Mouse (Mus musculus): Measurements from ENCODE around the gene Lrrn1. TPM values are rescaled to one million over a fixed set of nuclear protein-coding genes. Genes with fewer than 3 reads are reported as not detected.

The Lrrn1 gene
- polyA plus RNA-seq, 1 experiment from 2014 or later: 59.0 TPM

DNA sequence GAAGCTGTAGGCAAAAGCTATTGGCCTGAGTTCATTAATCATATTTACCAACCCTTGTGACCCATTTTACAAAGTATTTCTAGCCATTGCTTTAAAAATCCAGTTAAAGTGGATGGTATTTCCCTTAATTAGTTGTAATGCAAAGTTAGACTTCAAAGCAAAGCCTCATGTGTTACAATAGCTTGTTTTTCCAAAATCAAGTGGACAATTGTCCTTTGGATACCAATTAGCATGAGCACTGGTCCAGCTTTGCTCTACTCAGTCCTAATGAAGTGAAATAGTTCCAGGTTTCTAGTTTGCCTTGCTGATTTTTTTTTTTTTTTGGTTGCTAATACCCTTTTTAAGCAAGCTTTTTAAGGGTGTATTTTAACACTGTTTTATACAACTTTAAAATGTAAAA lies 75.6 kb downstream of the Lrrn1 start:
- Histone ChIP-seq H3K9me3 (replicated peaks; ENCODE audit: control insufficient read depth, low read length) (no peaks in the 10 kb centered on the region), H3K9ac (replicated peaks; ENCODE audit: low read length) (no peak overlapping the region), H3K4me2 (ENCODE audit: low read depth, low read length) (no peak overlapping the region), H3K27me3 (ENCODE audit: control insufficient read depth, insufficient read depth, low read length) (no peaks in the 10 kb centered on the region), H3K27ac (replicated peaks; ENCODE audit: low read depth, low read length) (no peak overlapping the region), H3K4me1 (ENCODE audit: control insufficient read depth, insufficient read depth, low read length) (no peaks in the 10 kb centered on the region), H3K4me3 (ENCODE audit: low read depth, low read length) (no peak overlapping the region), H3K36me3 (replicated peaks; ENCODE audit: control insufficient read depth, insufficient read depth, low read depth, low read length) (no peaks in the 10 kb centered on the region)
- ATAC-seq (replicated peaks; ENCODE audit: insufficient number of reproducible peaks, low FRiP score, low TSS enrichment, low read depth) (no peak), DNase-seq (ENCODE audit: low spot score) (no peak)

DNA sequence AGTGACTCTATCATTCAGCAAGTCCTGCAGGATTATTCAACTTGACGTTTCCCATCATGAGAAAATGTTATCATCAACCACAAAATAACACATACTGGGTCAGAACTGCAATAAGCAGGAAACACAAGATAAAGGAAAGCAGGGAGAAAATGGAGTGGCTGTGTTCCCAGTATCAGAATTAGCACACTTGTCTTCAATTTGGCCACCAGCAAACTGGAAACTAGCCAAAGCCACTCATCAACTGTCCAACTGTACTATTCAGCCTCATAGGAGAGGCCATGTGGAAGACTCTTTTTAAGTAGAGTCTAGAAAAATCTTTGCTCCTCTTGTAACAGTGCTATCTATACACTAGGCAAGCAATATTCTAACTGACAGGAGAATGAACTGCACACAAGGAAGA lies 84.7 kb downstream of the Lrrn1 start:
- no peak overlapping the region for H3K4me3 ChIP-seq (ENCODE audit: low read depth, low read length)
- H3K36me3 ChIP-seq (replicated peaks; ENCODE audit: control insufficient read depth, insufficient read depth, low read depth, low read length): no peaks in the 10 kb centered on the region
- no peaks in the 10 kb centered on the region for H3K4me1 ChIP-seq (ENCODE audit: control insufficient read depth, insufficient read depth, low read length)
- 96% methylated on average over 1 of the region's 1 CpGs for WGBS
- no peaks in the 10 kb centered on the region for H3K27me3 ChIP-seq (ENCODE audit: control insufficient read depth, insufficient read depth, low read length)
- ATAC-seq (replicated peaks; ENCODE audit: insufficient number of reproducible peaks, low FRiP score, low TSS enrichment, low read depth) (no peak), DNase-seq (ENCODE audit: low spot score) (no peak)
- no peak overlapping the region for H3K4me2 ChIP-seq (ENCODE audit: low read depth, low read length)
- no peaks in the 10 kb centered on the region for H3K9me3 ChIP-seq (replicated peaks; ENCODE audit: control insufficient read depth, low read length)
- H3K9ac ChIP-seq (replicated peaks; ENCODE audit: low read length): no peak overlapping the region
- no peak overlapping the region for H3K27ac ChIP-seq (replicated peaks; ENCODE audit: low read depth, low read length)
